Mouse (Mus musculus) left cerebral cortex, adult 8-10 months (tissue): Measurements from ENCODE around the gene Slc7a9. TPM values are rescaled to one million over a fixed set of nuclear protein-coding genes. Genes with fewer than 3 reads are reported as not detected.

Experiments
- total RNA-seq, 4 experiments: library from RNA; stranded (reverse); gene quantifications; 2 replicates each; pipeline ENCODE4 v1.2.4; 2022

Gene Slc7a9
- total RNA-seq, 4 experiments from 2014 or later = not detected

Other genes starting within 250 kb of the Slc7a9 start
- 10 to 100 TPM; 74.3 to 86.0 (median 77.5) TPM for gene Lrp3, start 233.3 kb upstream of the Slc7a9 start, total RNA-seq
- gene Gpatch1, start 130.4 kb upstream of the Slc7a9 start, total RNA-seq = 10 to 100 TPM; 24.2 to 27.5 (median 25.3) TPM
- 1 to 10 TPM; 5.5 to 8.2 (median 7.1) TPM for gene Rhpn2, start 114.6 kb upstream of the Slc7a9 start, total RNA-seq
- 1 to 10 TPM; 4.9 to 7.6 (median 6.5) TPM for gene Faap24, start 52.0 kb upstream of the Slc7a9 start, total RNA-seq
- gene Cep89, start 51.8 kb upstream of the Slc7a9 start, total RNA-seq = 10 to 100 TPM; 13.7 to 19.8 (median 19.0) TPM
- under 1 TPM in 3 of 4 experiments, not detected in 1; 0.52 to 0.80 (median 0.57) TPM for gene Tdrd12, start 88.9 kb downstream of the Slc7a9 start, total RNA-seq
- 10 to 100 TPM; 66.3 to 76.5 (median 70.4) TPM for gene Nudt19, start 107.5 kb downstream of the Slc7a9 start, total RNA-seq
- under 1 TPM; 0.34 to 0.53 (median 0.36) TPM for gene Rgs9bp, start 136.8 kb downstream of the Slc7a9 start, total RNA-seq
- 10 to 100 TPM; 34.4 to 40.6 (median 39.1) TPM for gene Ankrd27, start 137.4 kb downstream of the Slc7a9 start, total RNA-seq
- gene Pdcd5, start 198.7 kb downstream of the Slc7a9 start, total RNA-seq = 10 to 100 TPM; 50.1 to 63.9 (median 55.4) TPM